Mouse (Mus musculus): ENCODE measurements at regions not wholly inside any gene's neighbourhood (a gene's known extent, or its start where the extent isn't known, plus 50 kb on each side); places are given as distances from the start of the nearest gene placed in this dataset.
A peak's percentile ranks its signal among the peaks of the same experiment; 100 is the strongest.

GRCm38 (mm10) chr2:33981321-33981720, 93.6 kb upstream of the Mvb12b start:
- no peak for DNase-seq

- no peak for DNase-seq
These were observed 93.1 kb upstream of the Mvb12b start for GRCm38 (mm10) chr2:33980884-33981283.

GRCm38 (mm10) chr2:33979276-33979675, 91.5 kb upstream of the Mvb12b start:
- DNase-seq = no peak

GRCm38 (mm10) chr2:33978550-33978949, 90.8 kb upstream of the Mvb12b start:
- DNase-seq = no peak

- no peak for DNase-seq
These were observed 90.0 kb upstream of the Mvb12b start for GRCm38 (mm10) chr2:33977576-33978352.

- DNase-seq = no peak
These were observed 89.4 kb upstream of the Mvb12b start for GRCm38 (mm10) chr2:33977151-33977550.

GRCm38 (mm10) chr2:33976183-33976582, 88.4 kb upstream of the Mvb12b start:
- DNase-seq = no peak

GRCm38 (mm10) chr2:33975423-33976127, 87.8 kb upstream of the Mvb12b start:
- peak; percentile 51 for DNase-seq

- DNase-seq = no peak
These were observed 87.1 kb upstream of the Mvb12b start for GRCm38 (mm10) chr2:33974737-33975422.

- no peak for DNase-seq
These were observed 86.3 kb upstream of the Mvb12b start for GRCm38 (mm10) chr2:33974031-33974430.

- DNase-seq = peak; percentile 54
These were observed 85.6 kb upstream of the Mvb12b start for GRCm38 (mm10) chr2:33973213-33973834.

GRCm38 (mm10) chr2:33966984-33967421, 79.3 kb upstream of the Mvb12b start:
- DNase-seq = no peak

- DNase-seq = no peak
These were observed 78.7 kb upstream of the Mvb12b start for GRCm38 (mm10) chr2:33966389-33966983.

- no peak for DNase-seq
These were observed 76.3 kb upstream of the Mvb12b start for GRCm38 (mm10) chr2:33964096-33964495.

- DNase-seq = no peak
These were observed 74.8 kb upstream of the Mvb12b start for GRCm38 (mm10) chr2:33962355-33963037.

- DNase-seq = no peak
These were observed 73.8 kb upstream of the Mvb12b start for GRCm38 (mm10) chr2:33961566-33961965.

- DNase-seq = no peak
These were observed 70.0 kb upstream of the Mvb12b start for GRCm38 (mm10) chr2:33957754-33958153.

- no peak for DNase-seq
These were observed 56.6 kb upstream of the Mvb12b start for GRCm38 (mm10) chr2:33944301-33944700.

- no peak for DNase-seq
These were observed 54.3 kb upstream of the Mvb12b start for GRCm38 (mm10) chr2:33942085-33942484.

- no peak for DNase-seq
These were observed 53.6 kb upstream of the Mvb12b start for GRCm38 (mm10) chr2:33941316-33941715.

GRCm38 (mm10) chr2:33939836-33940235, 52.1 kb upstream of the Mvb12b start:
- DNase-seq = no peak
